Mouse (Mus musculus) hindbrain, postnatal 0 days (tissue): ENCODE data around the gene P3h1. TPM values are rescaled to one million over a fixed set of nuclear protein-coding genes. Genes with fewer than 3 reads are reported as not detected.

Experiments used
- ATAC-seq: fragments of 200-750 bp; cut with Nextera tagmentation; 2 replicates; pipeline ENCODE4 v1.8.0; 2017; ENCODE audit warnings: mild to moderate bottlenecking, moderate TSS enrichment, moderate library complexity
- DNase-seq: peaks from one replicate; pipeline ENCODE4 v3.0.0-alpha.2; 2015; ENCODE audit warnings: low spot score
- H3K27ac ChIP-seq: fragments of 300-500 bp; sonication (generic); 2 replicates; pipeline ENCODE4 v1.5.1; 2014; ENCODE audit warnings: mild to moderate bottlenecking
- H3K27me3 ChIP-seq: fragments of 300-500 bp; sonication (generic); 2 replicates; pipeline ENCODE4 v1.6.1; 2014; ENCODE audit warnings: low read length, mixed read lengths; ENCODE audit not compliant: insufficient read depth
- H3K36me3 ChIP-seq: fragments of 300-500 bp; sonication (generic); 2 replicates; pipeline ENCODE4 v1.6.1; 2014; ENCODE audit warnings: low read length, mixed read lengths; ENCODE audit not compliant: insufficient read depth
- H3K4me1 ChIP-seq: fragments of 300-500 bp; sonication (generic); 2 replicates; pipeline ENCODE4 v1.6.1; 2014; ENCODE audit warnings: antibody characterized with exemption, low read length, mixed read lengths; ENCODE audit not compliant: insufficient read depth
- H3K4me2 ChIP-seq: fragments of 300-500 bp; sonication (generic); 2 replicates; pipeline ENCODE4 v1.6.1; 2014; ENCODE audit warnings: low read depth, mild to moderate bottlenecking, low read length, moderate library complexity, mixed read lengths
- H3K4me3 ChIP-seq: fragments of 300-500 bp; sonication (generic); 2 replicates; pipeline ENCODE4 v1.5.1; 2014; ENCODE audit warnings: low read length
- H3K9ac ChIP-seq: fragments of 300-500 bp; sonication (generic); replicated peaks from 2 replicates; pipeline ENCODE4 v1.6.1; 2014; ENCODE audit warnings: mild to moderate bottlenecking, low read length, moderate library complexity, mixed read lengths
- H3K9me3 ChIP-seq: fragments of 300-500 bp; sonication (generic); 2 replicates; pipeline ENCODE4 v1.6.1; 2016; ENCODE audit warnings: low read length, mixed read lengths
- CTCF ChIP-seq: IDR thresholded peaks from 2 replicates; pipeline ENCODE4 v1.5.1; 2016; ENCODE audit warnings: antibody characterized with exemption, control low read depth, low read depth
- WGBS: fragments of 180-500 bp; shearing (Covaris S2); extraction: QIAGEN DNeasy Blood & Tissue Kit; methylation state at CpG from one replicate; pipeline ENCODE4 v1.1.7; 2014; 5-methylcytosine and 5-hydroxymethylcytosine counted together
- polyA plus RNA-seq: library from polyadenylated mRNA; unstranded; fragments of >200 nt; fragmentation: Nextera tagmentation; extraction: Ambion mirVana; gene quantifications from 2 replicates; pipeline ENCODE4 v1.2.1, GENCODE M21; 2015
- total RNA-seq: library from RNA; depleted of rRNA; stranded (reverse); fragments of >200 nt; gene quantifications from 2 replicates; pipeline ENCODE4 v1.2.3, GENCODE M21; 2014

P3h1 gene
- total and polyA plus RNA-seq, 2 experiments from 2014 or later: 9.1 to 15.3 TPM

DNA sequence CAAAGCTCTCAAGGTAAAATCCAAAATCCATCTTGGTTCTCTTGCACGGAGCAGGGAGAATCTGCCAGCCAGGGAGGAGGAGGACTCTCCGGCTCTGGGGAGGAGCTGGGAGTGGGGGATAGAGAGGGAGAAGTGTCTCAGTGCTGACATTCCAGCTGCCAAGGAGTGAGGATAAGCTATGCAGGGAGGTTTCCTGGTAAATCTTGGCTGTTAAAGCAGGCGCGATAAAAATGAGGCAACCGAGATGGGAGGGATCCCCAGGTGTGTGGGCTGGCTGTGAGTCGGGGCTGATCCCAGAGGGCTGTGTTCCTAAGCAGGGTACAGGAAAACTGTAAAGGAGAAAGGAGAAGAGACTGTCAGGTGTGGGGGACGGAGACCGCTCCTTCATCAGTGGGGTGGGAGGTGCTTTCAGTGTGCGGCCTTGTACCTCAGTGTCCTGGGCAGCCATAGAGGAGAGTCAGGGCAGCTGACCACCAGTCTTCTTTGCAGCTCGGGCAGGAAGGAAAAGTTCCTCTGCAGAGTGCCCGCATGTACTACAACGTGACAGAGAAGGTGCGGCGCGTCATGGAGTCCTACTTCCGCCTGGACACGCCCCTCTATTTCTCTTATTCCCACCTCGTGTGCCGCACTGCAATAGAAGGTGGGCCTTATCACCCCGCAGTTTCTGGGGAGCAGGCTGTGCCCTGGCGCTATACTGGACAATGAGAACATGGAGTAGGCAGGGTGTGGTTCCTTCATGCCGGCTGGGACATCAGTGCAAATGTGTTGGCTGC, 11.9 kb downstream of the P3h1 start:
- Histone ChIP-seq H3K9ac (no peak overlapping the region), H3K4me2 (no peak overlapping the region), H3K27ac (no peak overlapping the region), H3K36me3 (peaks cover 34% of the 10 kb centered on the region), H3K27me3 (no peaks in the 10 kb centered on the region), H3K4me3 (no peak overlapping the region), H3K4me1 (peaks cover 4% of the 10 kb centered on the region; the same call in 1 of the 2 replicates), H3K9me3 (no peaks in the 10 kb centered on the region)
- ATAC-seq (no peak), DNase-seq (no peak)
- no peak for TF ChIP-seq CTCF
- WGBS: 72% methylated on average over 22 of the region's 22 CpGs

DNA sequence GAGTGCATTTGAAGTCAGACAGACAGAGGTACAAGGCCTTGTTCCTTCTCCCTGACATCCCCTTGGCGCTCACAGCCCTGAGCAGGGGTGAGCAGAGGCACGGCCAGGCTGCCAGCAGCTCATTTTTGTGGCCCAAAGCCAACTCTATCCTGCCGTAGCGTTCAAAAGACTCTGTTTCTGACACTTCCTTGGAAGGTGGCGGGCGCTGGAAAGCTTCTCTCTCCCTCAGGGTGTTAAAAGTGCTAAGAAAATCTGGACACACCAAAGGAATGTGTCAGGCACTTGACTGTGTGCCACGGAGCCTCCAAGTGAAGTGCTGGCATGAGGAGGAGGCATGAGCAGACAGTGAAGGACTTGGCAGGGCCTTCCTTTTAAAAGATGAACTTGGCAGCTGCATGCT, 12.8 kb downstream of the P3h1 start:
- ATAC-seq (peak; percentile 36), DNase-seq (peak; percentile 61)
- Histone ChIP-seq H3K9ac (no peak overlapping the region), H3K4me2 (no peak overlapping the region), H3K4me1 (peaks cover 4% of the 10 kb centered on the region; the same call in 1 of the 2 replicates), H3K4me3 (no peak overlapping the region), H3K27ac (no peak overlapping the region), H3K9me3 (no peaks in the 10 kb centered on the region), H3K36me3 (peaks cover 34% of the 10 kb centered on the region), H3K27me3 (no peaks in the 10 kb centered on the region)
- TF ChIP-seq CTCF: no peak
- 36% methylated on average over 7 of the region's 7 CpGs for WGBS

DNA sequence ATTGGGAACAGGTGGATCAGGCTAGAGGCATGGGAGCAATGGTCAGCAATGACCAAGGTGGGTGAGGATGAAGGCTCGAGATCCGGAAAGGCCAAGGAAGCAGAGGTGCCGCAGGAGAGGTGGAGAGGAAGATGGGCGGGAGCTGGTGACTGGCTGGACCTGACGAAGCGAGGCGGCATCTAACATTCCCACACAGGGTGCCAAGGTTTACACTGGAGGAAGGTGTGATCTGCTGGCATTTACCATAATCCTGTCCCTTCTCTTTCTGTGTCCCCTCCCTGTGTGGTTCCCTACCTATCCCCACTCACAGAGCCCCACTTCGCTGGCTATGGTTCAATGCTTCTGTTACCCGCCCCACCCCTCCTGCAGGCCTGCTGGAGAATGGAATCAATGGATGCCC, 13.2 kb downstream of the P3h1 start:
- Histone ChIP-seq H3K4me3 (no peak overlapping the region), H3K4me1 (peaks cover 4% of the 10 kb centered on the region; the same call in 1 of the 2 replicates), H3K27me3 (no peaks in the 10 kb centered on the region), H3K4me2 (no peak overlapping the region), H3K36me3 (peaks cover 34% of the 10 kb centered on the region), H3K9me3 (no peaks in the 10 kb centered on the region), H3K9ac (no peak overlapping the region), H3K27ac (no peak overlapping the region)
- no peak for TF ChIP-seq CTCF
- no peak for DNase-seq
- no peak for ATAC-seq
- 58% methylated on average over 9 of the region's 9 CpGs for WGBS

DNA sequence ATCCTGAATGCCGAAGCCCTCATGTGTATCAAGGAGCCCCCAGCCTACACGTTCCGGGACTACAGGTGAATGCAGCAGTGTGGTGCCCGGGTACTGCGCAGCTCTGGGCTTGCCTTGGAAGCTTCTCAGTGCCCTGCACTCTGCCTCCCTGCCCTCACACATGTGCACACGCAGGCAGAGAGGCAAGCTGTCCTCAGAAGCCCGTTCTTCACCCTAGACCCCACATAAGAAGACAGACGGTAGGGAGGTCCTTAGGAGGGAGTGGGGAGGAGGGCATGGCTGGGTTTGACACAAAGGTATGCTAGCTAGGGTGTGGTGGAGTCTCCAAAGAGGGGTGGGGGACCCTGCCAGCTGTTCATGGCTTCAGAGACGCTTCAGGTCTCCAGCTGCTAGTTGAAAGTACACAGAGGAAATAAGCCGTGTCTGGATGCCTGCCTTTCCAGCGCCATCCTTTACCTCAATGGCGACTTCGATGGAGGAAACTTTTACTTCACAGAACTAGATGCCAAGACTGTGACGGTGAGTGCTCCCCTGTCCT, 14.0 kb downstream of the P3h1 start:
- no peak overlapping the region for H3K9ac ChIP-seq
- no peak for DNase-seq
- H3K4me2 ChIP-seq: no peak overlapping the region
- no peak overlapping the region for H3K27ac ChIP-seq
- 65% methylated on average over 14 of the region's 14 CpGs for WGBS
- no peaks in the 10 kb centered on the region for H3K27me3 ChIP-seq
- no peak overlapping the region for H3K4me3 ChIP-seq
- no peaks in the 10 kb centered on the region for H3K9me3 ChIP-seq
- peaks cover 4% of the 10 kb centered on the region; the same call in 1 of the 2 replicates for H3K4me1 ChIP-seq
- no peak for TF ChIP-seq CTCF
- H3K36me3 ChIP-seq: peaks cover 32% of the 10 kb centered on the region
- no peak for ATAC-seq

DNA sequence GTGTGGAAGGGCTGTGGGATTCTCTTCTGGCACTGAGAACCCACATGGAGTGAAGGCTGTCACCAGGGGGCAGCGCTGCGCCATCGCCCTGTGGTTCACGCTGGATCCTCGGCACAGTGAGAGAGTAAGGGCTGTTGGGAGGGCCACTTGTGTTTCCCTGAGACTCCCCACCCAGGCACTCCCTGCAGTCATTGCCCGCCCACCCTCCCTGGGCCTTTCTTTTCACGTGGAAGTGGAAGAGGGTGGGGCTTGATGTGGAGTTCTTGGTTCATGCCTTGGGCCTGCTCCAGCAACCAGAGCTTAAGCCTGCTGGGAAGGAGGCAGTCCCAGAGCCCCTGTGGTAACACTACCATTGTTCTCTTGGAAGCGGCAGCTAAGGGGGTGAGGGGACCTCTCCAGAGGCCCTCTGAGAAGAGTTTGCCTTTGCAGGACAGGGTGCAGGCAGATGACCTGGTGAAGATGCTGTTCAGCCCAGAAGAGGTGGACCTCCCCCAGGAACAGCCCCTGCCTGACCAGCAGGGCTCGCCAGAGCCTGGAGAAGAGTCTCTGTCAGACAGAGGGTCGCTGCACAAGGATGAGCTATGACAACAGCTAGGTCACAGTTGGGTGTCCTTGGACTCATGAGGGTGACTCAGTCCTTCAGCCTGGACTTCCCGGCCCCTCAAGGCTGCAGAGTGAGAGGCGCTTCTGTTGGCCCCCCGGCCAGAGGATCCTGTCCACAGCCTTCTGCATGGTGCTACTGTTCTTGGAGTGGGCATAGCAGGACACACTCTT, 14.9 kb downstream of the P3h1 start:
- H3K9ac ChIP-seq: no peak overlapping the region
- H3K27ac ChIP-seq: peak overlapping the region; percentile 32; the same call in 1 of the 2 replicates
- H3K4me3 ChIP-seq: no peak overlapping the region
- H3K27me3 ChIP-seq: no peaks in the 10 kb centered on the region
- TF ChIP-seq CTCF: peak; percentile 79
- ATAC-seq: peak; percentile 58
- H3K36me3 ChIP-seq: peaks cover 23% of the 10 kb centered on the region
- 23% methylated on average over 13 of the region's 13 CpGs for WGBS
- DNase-seq: peak; percentile 70
- H3K4me1 ChIP-seq: peaks cover 4% of the 10 kb centered on the region; the same call in 1 of the 2 replicates
- H3K9me3 ChIP-seq: no peaks in the 10 kb centered on the region
- H3K4me2 ChIP-seq: no peak overlapping the region

DNA sequence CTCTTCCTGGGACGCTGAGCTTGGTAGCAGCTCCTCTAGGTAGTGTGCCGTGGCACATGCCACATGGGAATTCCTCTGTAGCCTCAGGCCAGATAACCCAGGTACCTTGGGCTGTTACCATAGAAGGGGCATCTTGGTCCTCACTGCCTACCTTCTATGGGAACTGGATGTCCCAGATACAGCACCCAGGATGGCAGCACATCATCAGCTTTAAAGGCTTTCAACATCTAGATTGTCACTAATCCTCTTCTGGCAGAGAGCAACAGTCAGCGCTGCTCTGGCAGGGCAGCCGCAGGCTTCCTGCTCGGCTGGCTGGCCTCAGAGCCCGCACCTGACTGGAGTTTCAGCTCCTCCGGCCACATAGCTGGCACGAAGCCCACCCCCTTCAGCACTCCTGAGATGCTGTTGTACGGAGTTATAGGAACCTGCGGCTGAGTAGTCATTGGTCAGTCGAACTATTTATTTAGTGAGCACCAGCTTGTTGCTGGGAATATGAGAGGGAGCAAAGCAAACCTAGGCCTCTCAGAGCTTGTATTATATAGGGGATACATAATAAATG, 15.8 kb downstream of the P3h1 start:
- ATAC-seq: no peak
- Histone ChIP-seq H3K4me3 (no peak overlapping the region), H3K36me3 (peaks cover 18% of the 10 kb centered on the region), H3K27me3 (no peaks in the 10 kb centered on the region), H3K4me2 (no peak overlapping the region), H3K9me3 (no peaks in the 10 kb centered on the region), H3K9ac (no peak overlapping the region), H3K27ac (0 out of 2 replicates have a peak overlapping the region, but pooled peaks have one; percentile 32), H3K4me1 (peaks cover 4% of the 10 kb centered on the region; the same call in 1 of the 2 replicates)
- TF ChIP-seq CTCF: no peak
- 58% methylated on average over 11 of the region's 11 CpGs for WGBS
- peak; percentile 24 for DNase-seq
